Mouse (Mus musculus): ENCODE results near the gene Ahsg. TPM values are rescaled to one million over a fixed set of nuclear protein-coding genes. Genes with fewer than 3 reads are reported as not detected.

The Ahsg gene
- polyA plus RNA-seq, 1 experiment, result not detected

- no peak for TF ChIP-seq CTCF (conservative IDR thresholded peaks at IDR 0.05; ENCODE audit: insufficient read depth, insufficient read length, low read depth, low read length)
- no peak for TF ChIP-seq POLR2A (IDR thresholded peaks at IDR 0.05; ENCODE audit: low read depth, low read length)
- H3K27me3 ChIP-seq (replicated peaks; ENCODE audit: control insufficient read depth, insufficient read depth, low read length), result no peaks in the 10 kb centered on the region
- DNase-seq, result no peak
- no peaks in the 10 kb centered on the region for H3K36me3 ChIP-seq (ENCODE audit: control insufficient read depth, insufficient read depth, low read length)
- H3K4me1 ChIP-seq (ENCODE audit: control insufficient read depth, insufficient read depth, low read length), result no peaks in the 10 kb centered on the region
- 70% methylated on average over 15 of the region's 15 CpGs for WGBS
- H3K4me3 ChIP-seq (ENCODE audit: insufficient read depth, low read depth, low read length), result no peak overlapping the region
- no peak overlapping the region for H3K27ac ChIP-seq (ENCODE audit: insufficient read depth, low read depth, low read length)
Measured at GRCm38 (mm10) chr16:22918664-22919312, 27.7 kb downstream of the Ahsg start.

GRCm38 (mm10) chr16:22919971-22920854 lies 29.1 kb downstream of the Ahsg start:
- TF ChIP-seq CTCF (conservative IDR thresholded peaks at IDR 0.05; ENCODE audit: insufficient read depth, insufficient read length, low read depth, low read length) (no peak), POLR2A (IDR thresholded peaks at IDR 0.05; ENCODE audit: low read depth, low read length) (no peak)
- no peaks in the 10 kb centered on the region for H3K36me3 ChIP-seq (ENCODE audit: control insufficient read depth, insufficient read depth, low read length)
- no peak overlapping the region for H3K27ac ChIP-seq (ENCODE audit: insufficient read depth, low read depth, low read length)
- DNase-seq, result peak; percentile 6
- no peak overlapping the region for H3K4me3 ChIP-seq (ENCODE audit: insufficient read depth, low read depth, low read length)
- no peaks in the 10 kb centered on the region for H3K4me1 ChIP-seq (ENCODE audit: control insufficient read depth, insufficient read depth, low read length)
- 53% methylated on average over 18 of the region's 18 CpGs for WGBS
- no peaks in the 10 kb centered on the region for H3K27me3 ChIP-seq (replicated peaks; ENCODE audit: control insufficient read depth, insufficient read depth, low read length)

- no peak overlapping the region for H3K4me3 ChIP-seq (ENCODE audit: insufficient read depth, low read depth, low read length)
- no peak overlapping the region for H3K27ac ChIP-seq (ENCODE audit: insufficient read depth, low read depth, low read length)
- no peaks in the 10 kb centered on the region for H3K4me1 ChIP-seq (ENCODE audit: control insufficient read depth, insufficient read depth, low read length)
- no peak for DNase-seq
- no peaks in the 10 kb centered on the region for H3K27me3 ChIP-seq (replicated peaks; ENCODE audit: control insufficient read depth, insufficient read depth, low read length)
- 95% methylated on average over 5 of the region's 5 CpGs for WGBS
- no peak for TF ChIP-seq POLR2A (IDR thresholded peaks at IDR 0.05; ENCODE audit: low read depth, low read length)
- no peak for TF ChIP-seq CTCF (conservative IDR thresholded peaks at IDR 0.05; ENCODE audit: insufficient read depth, insufficient read length, low read depth, low read length)
- no peaks in the 10 kb centered on the region for H3K36me3 ChIP-seq (ENCODE audit: control insufficient read depth, insufficient read depth, low read length)
Measured at GRCm38 (mm10) chr16:22921761-22922160, 30.7 kb downstream of the Ahsg start.

GRCm38 (mm10) chr16:22922433-22922832 lies 31.4 kb downstream of the Ahsg start:
- Histone ChIP-seq H3K27me3 (replicated peaks; ENCODE audit: control insufficient read depth, insufficient read depth, low read length) (no peaks in the 10 kb centered on the region), H3K36me3 (ENCODE audit: control insufficient read depth, insufficient read depth, low read length) (no peaks in the 10 kb centered on the region), H3K27ac (ENCODE audit: insufficient read depth, low read depth, low read length) (no peak overlapping the region), H3K4me3 (ENCODE audit: insufficient read depth, low read depth, low read length) (no peak overlapping the region), H3K4me1 (ENCODE audit: control insufficient read depth, insufficient read depth, low read length) (no peaks in the 10 kb centered on the region)
- no peak for DNase-seq
- no peak for TF ChIP-seq CTCF (conservative IDR thresholded peaks at IDR 0.05; ENCODE audit: insufficient read depth, insufficient read length, low read depth, low read length)
- 74% methylated on average over 4 of the region's 4 CpGs for WGBS

GRCm38 (mm10) chr16:22929575-22929974 lies 38.5 kb downstream of the Ahsg start:
- Histone ChIP-seq H3K27ac (ENCODE audit: insufficient read depth, low read depth, low read length) (no peak overlapping the region), H3K36me3 (ENCODE audit: control insufficient read depth, insufficient read depth, low read length) (no peaks in the 10 kb centered on the region), H3K4me3 (ENCODE audit: insufficient read depth, low read depth, low read length) (no peak overlapping the region), H3K4me1 (ENCODE audit: control insufficient read depth, insufficient read depth, low read length) (no peaks in the 10 kb centered on the region), H3K27me3 (replicated peaks; ENCODE audit: control insufficient read depth, insufficient read depth, low read length) (no peaks in the 10 kb centered on the region)
- no peak for TF ChIP-seq POLR2A (IDR thresholded peaks at IDR 0.05; ENCODE audit: low read depth, low read length)
- 82% methylated on average over 6 of the region's 6 CpGs for WGBS
- no peak for DNase-seq

GRCm38 (mm10) chr16:22931431-22932200 lies 40.5 kb downstream of the Ahsg start:
- Histone ChIP-seq H3K4me3 (ENCODE audit: insufficient read depth, low read depth, low read length) (no peak overlapping the region), H3K27me3 (replicated peaks; ENCODE audit: control insufficient read depth, insufficient read depth, low read length) (no peaks in the 10 kb centered on the region), H3K27ac (ENCODE audit: insufficient read depth, low read depth, low read length) (no peak overlapping the region), H3K36me3 (ENCODE audit: control insufficient read depth, insufficient read depth, low read length) (no peaks in the 10 kb centered on the region), H3K4me1 (ENCODE audit: control insufficient read depth, insufficient read depth, low read length) (no peaks in the 10 kb centered on the region)
- WGBS, result 83% methylated on average over 11 of the region's 11 CpGs
- no peak for DNase-seq
- TF ChIP-seq POLR2A (IDR thresholded peaks at IDR 0.05; ENCODE audit: low read depth, low read length) (no peak), CTCF (conservative IDR thresholded peaks at IDR 0.05; ENCODE audit: insufficient read depth, insufficient read length, low read depth, low read length) (no peak)

- no peak overlapping the region for H3K4me3 ChIP-seq (ENCODE audit: insufficient read depth, low read depth, low read length)
- WGBS, result 80% methylated on average over 12 of the region's 12 CpGs
- H3K27me3 ChIP-seq (replicated peaks; ENCODE audit: control insufficient read depth, insufficient read depth, low read length), result no peaks in the 10 kb centered on the region
- H3K4me1 ChIP-seq (ENCODE audit: control insufficient read depth, insufficient read depth, low read length), result no peaks in the 10 kb centered on the region
- TF ChIP-seq CTCF (conservative IDR thresholded peaks at IDR 0.05; ENCODE audit: insufficient read depth, insufficient read length, low read depth, low read length), result no peak
- no peak for TF ChIP-seq POLR2A (IDR thresholded peaks at IDR 0.05; ENCODE audit: low read depth, low read length)
- peak; percentile 58 for DNase-seq
- no peaks in the 10 kb centered on the region for H3K36me3 ChIP-seq (ENCODE audit: control insufficient read depth, insufficient read depth, low read length)
- no peak overlapping the region for H3K27ac ChIP-seq (ENCODE audit: insufficient read depth, low read depth, low read length)
Measured at GRCm38 (mm10) chr16:22937631-22938030, 46.6 kb downstream of the Ahsg start.

All from kidney, adult 2 months (tissue).